Mouse (Mus musculus) forebrain, postnatal 0 days (tissue): ENCODE data around the gene Copg2. TPM values are rescaled to one million over a fixed set of nuclear protein-coding genes. Genes with fewer than 3 reads are reported as not detected.

Source experiments
- ATAC-seq: fragments of 200-750 bp; cut with Nextera tagmentation; 2 replicates; pipeline ENCODE4 v1.8.0; 2017; ENCODE audit warnings: mild to moderate bottlenecking, moderate library complexity
- DNase-seq: peaks from one replicate; pipeline ENCODE4 v3.0.0-alpha.2; 2015
- H3K27ac ChIP-seq: fragments of 300-500 bp; sonication (generic); 2 replicates; pipeline ENCODE4 v1.5.1; 2014; ENCODE audit warnings: low read depth, mild to moderate bottlenecking, antibody characterized with exemption, low read length, moderate library complexity, mixed read lengths
- H3K27me3 ChIP-seq: fragments of 300-500 bp; sonication (generic); 2 replicates; pipeline ENCODE4 v1.6.1; 2014; ENCODE audit warnings: mild to moderate bottlenecking, low read length, mixed read lengths; ENCODE audit not compliant: insufficient read depth
- H3K36me3 ChIP-seq: fragments of 300-500 bp; sonication (generic); 2 replicates; pipeline ENCODE4 v1.6.1; 2014; ENCODE audit warnings: mild to moderate bottlenecking, moderate library complexity; ENCODE audit not compliant: insufficient read depth
- H3K4me1 ChIP-seq: fragments of 300-500 bp; sonication (generic); 2 replicates; pipeline ENCODE4 v1.6.1; 2014; ENCODE audit warnings: antibody characterized with exemption; ENCODE audit not compliant: insufficient read depth
- H3K4me2 ChIP-seq: fragments of 300-500 bp; sonication (generic); 2 replicates; pipeline ENCODE4 v1.6.1; 2014; ENCODE audit warnings: low read depth, mild to moderate bottlenecking, moderate library complexity
- H3K4me3 ChIP-seq: fragments of 300-500 bp; sonication (generic); 2 replicates; pipeline ENCODE4 v1.5.1; 2014; ENCODE audit warnings: low read depth, low read length, mixed read lengths
- H3K9ac ChIP-seq: fragments of 300-500 bp; sonication (generic); 2 replicates; pipeline ENCODE4 v1.6.1; 2014; ENCODE audit warnings: mild to moderate bottlenecking
- H3K9me3 ChIP-seq: fragments of 300-500 bp; sonication (generic); 2 replicates; pipeline ENCODE4 v1.6.1; 2016; ENCODE audit warnings: low read length
- CTCF ChIP-seq: sonication (generic); IDR thresholded peaks from 2 replicates; pipeline ENCODE4 v1.5.1; 2016; ENCODE audit warnings: antibody characterized with exemption, control low read depth, low read depth
- WGBS: fragments of 180-500 bp; shearing (Covaris S2); extraction: QIAGEN DNeasy Blood & Tissue Kit; methylation state at CpG from one replicate; pipeline ENCODE4 v1.1.7; 2014; 5-methylcytosine and 5-hydroxymethylcytosine counted together
- microRNA counts: library from miRNA; unstranded; fragments of <30 nt; microRNA quantifications from one replicate; lab custom pipeline; 2015
- microRNA-seq, 2 experiments: library from miRNA; unstranded; fragments of <30 nt; microRNA quantifications; one replicate each; pipeline ENCODE4; 2016
- polyA plus RNA-seq: library from polyadenylated mRNA; unstranded; fragments of >200 nt; fragmentation: Nextera tagmentation; extraction: Ambion mirVana; gene quantifications from 2 replicates; pipeline ENCODE4 v1.2.1, GENCODE M21; 2015
- total RNA-seq: library from RNA; depleted of rRNA; stranded (reverse); fragments of >200 nt; gene quantifications from 2 replicates; pipeline ENCODE4 v1.2.3, GENCODE M21; 2014; rRNA removed

The Copg2 gene
- total and polyA plus RNA-seq, 2 experiments from 2014 or later, result 24.1 to 73.0 TPM

DNA sequence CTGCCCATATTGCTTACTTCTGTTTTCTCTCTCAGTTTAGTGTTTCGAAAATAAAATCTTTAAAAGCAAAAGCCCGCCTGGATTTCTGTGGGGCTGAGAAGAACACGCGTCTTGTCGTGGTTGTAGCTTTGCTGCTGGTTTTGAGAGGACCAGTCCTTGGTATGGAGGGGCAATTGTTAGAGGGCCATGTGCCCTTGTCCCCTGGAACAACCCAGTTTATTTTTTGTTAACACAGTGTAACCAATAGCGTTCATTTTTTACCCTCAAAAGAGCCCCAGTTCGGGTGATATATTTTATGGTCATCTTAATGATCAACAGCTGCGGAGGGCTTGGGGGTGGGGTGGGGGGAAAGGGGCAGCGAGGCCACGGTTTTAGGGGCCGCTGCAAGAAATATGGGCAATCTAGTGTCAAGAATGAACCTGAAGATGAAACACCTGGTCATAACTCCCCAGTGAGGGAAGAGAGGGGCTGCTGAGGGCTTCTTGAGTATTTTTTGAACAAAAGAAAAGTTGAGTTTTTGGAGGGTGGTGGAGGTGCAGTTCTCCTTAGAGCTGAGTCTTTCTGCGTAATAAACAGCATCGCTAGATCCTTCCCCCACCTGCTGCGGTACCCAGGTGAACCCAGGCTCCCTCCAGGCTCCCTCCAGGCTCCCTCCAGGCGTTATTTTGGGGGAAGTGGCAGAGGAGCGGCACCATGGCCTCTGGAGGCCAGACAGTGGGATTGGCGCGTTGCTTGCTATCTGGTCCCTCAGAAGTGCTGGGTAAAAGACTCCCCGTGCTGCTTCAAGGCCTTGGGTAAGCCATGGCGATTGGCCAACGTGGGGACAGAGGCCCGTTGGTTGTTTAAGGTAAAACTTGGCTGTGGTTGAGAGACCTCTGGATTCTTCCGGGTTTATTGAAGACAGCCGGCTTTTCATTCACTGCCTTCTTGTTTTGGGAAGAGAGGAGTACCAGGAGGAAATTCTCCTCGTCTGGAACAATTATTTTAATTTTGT, 185.9 kb downstream of the Copg2 start:
- Histone ChIP-seq H3K27me3 (no peaks in the 10 kb centered on the region), H3K27ac (no peak overlapping the region), H3K4me2 (no peak overlapping the region), H3K4me1 (no peaks in the 10 kb centered on the region), H3K36me3 (no peaks in the 10 kb centered on the region), H3K9me3 (no peaks in the 10 kb centered on the region), H3K4me3 (no peak overlapping the region), H3K9ac (no peak overlapping the region)
- DNase-seq (no peak), ATAC-seq (no peak)
- WGBS, result 70% methylated on average over 25 of the region's 25 CpGs
- TF ChIP-seq CTCF, result no peak

DNA sequence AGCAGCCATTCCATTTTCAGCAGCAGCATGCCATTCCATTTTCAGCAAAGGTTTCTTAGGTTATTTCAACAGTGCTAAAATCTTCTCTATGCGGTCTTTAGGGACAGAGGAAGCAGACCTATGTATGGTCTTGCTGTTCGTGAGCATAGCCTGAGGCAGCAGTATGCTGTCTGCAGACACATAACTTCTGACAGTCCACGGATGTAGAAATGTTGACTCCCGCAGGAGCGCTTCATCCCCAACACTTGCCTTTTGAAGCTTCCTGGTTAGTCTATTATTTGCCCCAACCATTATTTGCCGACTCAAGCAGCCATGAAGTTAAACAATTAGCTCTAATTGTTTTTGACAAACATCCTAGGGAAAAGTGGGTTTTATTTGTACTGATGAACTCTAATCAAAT, 187.5 kb downstream of the Copg2 start:
- no peak for DNase-seq
- H3K27ac ChIP-seq, result no peak overlapping the region
- no peaks in the 10 kb centered on the region for H3K36me3 ChIP-seq
- no peak for ATAC-seq
- TF ChIP-seq CTCF, result no peak
- H3K4me1 ChIP-seq, result no peaks in the 10 kb centered on the region
- no peak overlapping the region for H3K4me3 ChIP-seq
- H3K9ac ChIP-seq, result no peak overlapping the region
- H3K9me3 ChIP-seq, result no peaks in the 10 kb centered on the region
- H3K4me2 ChIP-seq, result no peak overlapping the region
- no peaks in the 10 kb centered on the region for H3K27me3 ChIP-seq
- 23% methylated on average over 6 of the region's 6 CpGs for WGBS

DNA sequence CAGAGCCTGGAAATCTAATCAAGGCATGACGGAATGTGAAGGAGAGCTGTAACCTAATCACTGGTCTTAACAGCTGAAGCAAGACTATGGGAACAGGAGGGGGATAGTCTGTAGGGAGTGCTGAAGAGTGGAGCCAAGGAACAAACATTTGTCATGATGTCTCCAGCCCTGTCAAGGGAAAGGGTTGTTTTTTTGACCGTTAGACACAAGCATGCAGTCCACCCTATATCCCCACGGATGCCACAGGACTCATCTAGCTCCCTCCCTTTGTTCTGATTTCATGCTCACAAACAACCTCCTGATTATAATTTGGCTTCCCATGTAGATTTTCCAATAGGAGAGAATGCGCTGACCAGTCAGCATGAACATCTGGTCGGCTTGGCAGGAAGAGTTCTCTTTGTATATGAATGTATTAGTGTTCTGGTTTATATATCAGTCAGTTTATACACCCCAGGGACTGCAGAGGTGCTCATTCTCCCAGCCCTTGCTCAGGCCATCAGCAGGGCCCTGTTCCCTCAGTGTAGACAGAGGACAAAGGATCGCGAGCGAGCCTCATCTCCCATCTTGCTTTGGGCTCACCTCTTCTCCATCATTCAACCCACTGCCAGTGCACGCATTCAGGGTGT, 192.5 kb downstream of the Copg2 start:
- no peak overlapping the region for H3K27ac ChIP-seq
- no peaks in the 10 kb centered on the region for H3K36me3 ChIP-seq
- 91% methylated on average over 9 of the region's 9 CpGs for WGBS
- no peaks in the 10 kb centered on the region for H3K9me3 ChIP-seq
- H3K4me3 ChIP-seq, result no peak overlapping the region
- H3K4me2 ChIP-seq, result no peak overlapping the region
- ATAC-seq (no peak), DNase-seq (no peak)
- no peaks in the 10 kb centered on the region for H3K4me1 ChIP-seq
- H3K9ac ChIP-seq, result no peak overlapping the region
- H3K27me3 ChIP-seq, result no peaks in the 10 kb centered on the region
- no peak for TF ChIP-seq CTCF

DNA sequence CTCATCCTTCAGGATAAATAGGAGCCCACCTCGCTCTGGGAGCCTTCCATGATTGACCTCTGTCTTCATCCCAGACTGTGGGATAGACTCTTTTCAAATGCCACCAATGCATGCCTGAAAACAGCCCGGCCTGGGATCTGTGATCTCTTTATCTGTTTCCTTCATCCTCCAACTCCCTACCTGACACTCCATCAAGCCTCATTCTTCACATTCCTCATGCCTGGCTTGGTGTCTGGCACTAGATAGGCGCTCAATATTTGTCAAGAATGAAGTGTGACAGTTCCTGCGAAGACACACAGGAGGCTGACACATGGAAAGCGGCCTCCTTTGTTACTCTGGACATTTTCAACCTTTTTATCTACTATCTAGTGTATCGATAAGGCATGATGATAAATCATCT, 193.1 kb downstream of the Copg2 start:
- Histone ChIP-seq H3K4me3 (no peak overlapping the region), H3K27me3 (no peaks in the 10 kb centered on the region), H3K4me1 (no peaks in the 10 kb centered on the region), H3K9ac (no peak overlapping the region), H3K4me2 (no peak overlapping the region), H3K36me3 (no peaks in the 10 kb centered on the region), H3K27ac (no peak overlapping the region), H3K9me3 (no peaks in the 10 kb centered on the region)
- TF ChIP-seq CTCF, result no peak
- 92% methylated on average over 6 of the region's 6 CpGs for WGBS
- ATAC-seq, result no peak
- no peak for DNase-seq

DNA sequence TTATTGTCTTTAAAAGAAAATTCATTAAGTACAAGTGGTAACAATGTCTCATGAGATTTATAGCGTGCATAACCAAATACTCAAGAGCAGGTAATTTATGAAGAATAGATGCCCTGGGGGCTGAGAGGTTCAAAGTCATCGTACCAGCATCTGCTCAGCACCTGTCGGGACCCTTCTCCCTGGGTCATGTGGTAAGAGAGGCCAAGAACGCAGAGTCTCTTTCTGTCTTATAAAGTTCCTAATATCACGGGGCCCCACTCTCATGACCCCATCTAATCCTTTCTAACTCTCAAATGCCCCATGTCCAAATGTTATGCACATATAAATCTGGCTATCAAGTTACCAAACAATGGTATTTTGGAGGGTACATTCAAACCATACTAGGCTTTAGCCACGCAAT, 193.7 kb downstream of the Copg2 start:
- no peak overlapping the region for H3K4me2 ChIP-seq
- H3K4me1 ChIP-seq, result no peaks in the 10 kb centered on the region
- ATAC-seq, result no peak
- WGBS, result 88% methylated on average over 6 of the region's 6 CpGs
- no peak for TF ChIP-seq CTCF
- no peak for DNase-seq
- no peak overlapping the region for H3K4me3 ChIP-seq
- H3K9me3 ChIP-seq, result no peaks in the 10 kb centered on the region
- H3K27me3 ChIP-seq, result no peaks in the 10 kb centered on the region
- no peaks in the 10 kb centered on the region for H3K36me3 ChIP-seq
- no peak overlapping the region for H3K27ac ChIP-seq
- no peak overlapping the region for H3K9ac ChIP-seq

DNA sequence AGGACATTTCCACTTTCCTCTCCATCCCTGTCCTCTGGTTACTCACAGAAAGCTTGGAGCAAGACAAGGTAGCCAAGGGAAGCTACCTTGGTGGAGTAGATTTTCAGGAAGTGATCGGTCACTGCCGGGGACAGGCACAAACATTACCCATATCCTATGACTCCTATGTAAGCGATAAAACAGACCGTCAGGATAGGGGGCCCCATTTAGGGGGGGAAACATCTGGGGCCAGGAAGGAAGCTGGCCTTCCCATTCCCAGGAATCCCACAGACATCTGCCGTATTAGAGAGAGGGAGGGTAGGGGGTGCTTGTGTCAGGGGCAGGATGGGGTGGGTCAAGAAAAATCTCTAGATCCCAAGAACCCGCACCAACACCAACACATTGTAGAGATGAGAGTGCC, 196.4 kb downstream of the Copg2 start:
- Histone ChIP-seq H3K4me3 (no peak overlapping the region), H3K9ac (no peak overlapping the region), H3K9me3 (no peaks in the 10 kb centered on the region), H3K27me3 (no peaks in the 10 kb centered on the region), H3K36me3 (no peaks in the 10 kb centered on the region), H3K4me2 (no peak overlapping the region), H3K27ac (no peak overlapping the region), H3K4me1 (no peaks in the 10 kb centered on the region)
- ATAC-seq (no peak), DNase-seq (no peak)
- no peak for TF ChIP-seq CTCF
- WGBS, result 87% methylated on average over 6 of the region's 6 CpGs

DNA sequence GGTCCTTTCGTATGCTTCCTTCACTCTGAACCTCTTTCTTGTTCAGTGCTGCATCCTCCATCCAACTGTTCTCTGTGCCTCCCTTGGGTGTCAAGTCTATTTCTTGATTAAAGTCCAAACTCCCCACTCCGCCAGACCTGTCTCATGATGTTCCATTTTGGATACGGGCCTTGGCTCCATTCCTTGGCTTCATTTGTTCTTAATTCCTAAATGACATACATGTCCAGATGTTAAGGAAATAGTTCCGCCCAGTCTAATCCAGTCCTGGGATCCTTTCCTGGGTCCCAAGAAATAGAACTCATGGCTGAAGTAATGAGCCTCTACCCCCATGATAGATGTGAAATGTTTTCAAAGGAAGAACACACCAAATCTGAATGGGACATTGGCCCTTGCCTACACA, 198.6 kb downstream of the Copg2 start:
- WGBS, result 87% methylated on average over 4 of the region's 4 CpGs
- Histone ChIP-seq H3K27ac (no peak overlapping the region), H3K4me1 (peaks cover 12% of the 10 kb centered on the region), H3K4me2 (no peak overlapping the region), H3K9me3 (no peaks in the 10 kb centered on the region), H3K9ac (no peak overlapping the region), H3K4me3 (no peak overlapping the region), H3K36me3 (no peaks in the 10 kb centered on the region), H3K27me3 (no peaks in the 10 kb centered on the region)
- TF ChIP-seq CTCF, result no peak
- DNase-seq (no peak), ATAC-seq (no peak)

MicroRNAs encoded within 50 kb of the gene (microRNA counts, 519-probe panel; counts per million panel counts)
- microRNA mmu-miR-335-3p (lab: Ali Mortazavi, UCI) (3,618 counts per million, percentile 37 among the panel's probes with 10 or more counts), microRNA mmu-miR-335-5p (lab: Ali Mortazavi, UCI) (6,040 counts per million, percentile 81 among the panel's probes with 10 or more counts)

Small RNA genes within 50 kb of the gene (microRNA-seq; reads per million reads assigned to microRNA genes)
- gene Mir335, result 30,056 to 31,786 reads per million in 2 experiments

Other genes starting within 250 kb of the Copg2 start
- 10.2 and 14.1 TPM in 2 replicates for gene Cep41, start 203.0 kb downstream of the Copg2 start, total RNA-seq
- 8.8 and 10.6 TPM in 2 replicates for gene Cep41, start 203.0 kb downstream of the Copg2 start, polyA plus RNA-seq
- gene Mest, start 173.2 kb downstream of the Copg2 start, total RNA-seq, result 127 and 212 TPM in 2 replicates
- 90.4 and 146 TPM in 2 replicates for gene Mest, start 173.2 kb downstream of the Copg2 start, polyA plus RNA-seq
- 0.15 TPM in 1 of 2 replicates, not detected in the other for gene Tsga13, start 18.8 kb upstream of the Copg2 start, total RNA-seq
- 0.43 and 0.74 TPM in 2 replicates for gene Tsga13, start 18.8 kb upstream of the Copg2 start, polyA plus RNA-seq
- 0.54 and 0.95 TPM in 2 replicates for gene Klf14, start 62.3 kb upstream of the Copg2 start, total RNA-seq
- gene Klf14, start 62.3 kb upstream of the Copg2 start, polyA plus RNA-seq, result 0.45 and 0.76 TPM in 2 replicates